Mouse (Mus musculus): ENCODE results near the gene Bicc1.

DNA sequence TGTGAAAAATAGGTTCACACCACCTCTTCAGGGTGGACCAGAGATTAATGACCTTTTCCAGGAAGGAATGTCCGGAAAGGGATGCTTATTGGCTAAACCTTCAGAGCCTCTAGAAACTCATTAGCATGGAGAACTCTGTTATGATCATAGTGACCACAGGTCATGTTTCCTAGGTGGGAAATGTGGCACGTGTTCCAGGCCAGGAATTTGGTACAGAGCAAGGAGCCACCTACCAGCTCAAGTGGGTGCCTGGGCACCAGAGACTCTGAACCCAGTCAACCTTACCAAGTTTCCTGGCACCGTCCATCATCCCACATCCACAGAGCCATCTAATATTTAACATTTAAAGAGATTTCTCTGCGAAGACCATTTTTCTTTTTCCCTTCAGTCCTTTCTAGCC is 29.2 kb upstream of the Bicc1 start:
- TF ChIP-seq CTCF (IDR thresholded peaks at IDR 0.05; ENCODE audit: control insufficient read depth, insufficient read depth, low read length): no peak
- TF ChIP-seq POLR2A (IDR thresholded peaks at IDR 0.05; ENCODE audit: borderline replicate concordance, control insufficient read depth, low read depth, low read length): no peak
